Mouse (Mus musculus) limb, embryonic 15.5 days (tissue): ENCODE measurements around the gene Dvl3. TPM values are rescaled to one million over a fixed set of nuclear protein-coding genes. Genes with fewer than 3 reads are reported as not detected.
A peak's percentile ranks its signal among the peaks of the same experiment; 100 is the strongest.
"Not testable (repeated sequence)": the region's sequence is repeated elsewhere in the genome, so short reads cannot be mapped to it uniquely, and the experiment has no call there.

Experiments used
- ATAC-seq: fragments of 200-750 bp; cut with Nextera tagmentation; 2 replicates; pipeline ENCODE4 v1.8.0; 2017; ENCODE audit warnings: low read depth, moderate TSS enrichment; ENCODE audit not compliant: insufficient number of reproducible peaks, low FRiP score, low TSS enrichment
- H3K27ac ChIP-seq: fragments of 300-500 bp; sonication (generic); 2 replicates; pipeline ENCODE4 v1.5.1; 2015; ENCODE audit warnings: moderate library complexity, mild to moderate bottlenecking, inconsistent platforms
- H3K27me3 ChIP-seq: fragments of 300-500 bp; sonication (generic); 2 replicates; pipeline ENCODE4 v1.6.1; 2015; ENCODE audit warnings: inconsistent platforms
- H3K36me3 ChIP-seq: fragments of 300-500 bp; sonication (generic); 2 replicates; pipeline ENCODE4 v1.6.1; 2015; ENCODE audit warnings: inconsistent platforms
- H3K4me1 ChIP-seq: fragments of 300-500 bp; sonication (generic); 2 replicates; pipeline ENCODE4 v1.6.1; 2015; ENCODE audit warnings: inconsistent platforms
- H3K4me2 ChIP-seq: fragments of 300-500 bp; sonication (generic); 2 replicates; pipeline ENCODE4 v1.6.1; 2015; ENCODE audit warnings: mild to moderate bottlenecking, inconsistent platforms
- H3K4me3 ChIP-seq: fragments of 300-500 bp; sonication (generic); 2 replicates; pipeline ENCODE4 v1.5.1; 2015; ENCODE audit warnings: mild to moderate bottlenecking, inconsistent platforms
- H3K9ac ChIP-seq: fragments of 300-500 bp; sonication (generic); 2 replicates; pipeline ENCODE4 v1.6.1; 2015; ENCODE audit warnings: inconsistent platforms
- H3K9me3 ChIP-seq: fragments of 300-500 bp; sonication (generic); 2 replicates; pipeline ENCODE4 v1.6.1; 2016; ENCODE audit warnings: inconsistent platforms
- WGBS: fragments of 180-500 bp; shearing (Covaris S2); methylation state at CpG from one replicate; pipeline ENCODE4 v1.1.7; 2015; 5-methylcytosine and 5-hydroxymethylcytosine counted together
- polyA plus RNA-seq: library from polyadenylated mRNA; unstranded; fragments of >200 nt; fragmentation: Nextera tagmentation; extraction: Ambion mirVana; gene quantifications from 2 replicates; pipeline ENCODE4 v1.2.1, GENCODE M21; 2015

The Dvl3 gene
- polyA plus RNA-seq = 20.9 and 22.0 TPM in 2 replicates

DNA sequence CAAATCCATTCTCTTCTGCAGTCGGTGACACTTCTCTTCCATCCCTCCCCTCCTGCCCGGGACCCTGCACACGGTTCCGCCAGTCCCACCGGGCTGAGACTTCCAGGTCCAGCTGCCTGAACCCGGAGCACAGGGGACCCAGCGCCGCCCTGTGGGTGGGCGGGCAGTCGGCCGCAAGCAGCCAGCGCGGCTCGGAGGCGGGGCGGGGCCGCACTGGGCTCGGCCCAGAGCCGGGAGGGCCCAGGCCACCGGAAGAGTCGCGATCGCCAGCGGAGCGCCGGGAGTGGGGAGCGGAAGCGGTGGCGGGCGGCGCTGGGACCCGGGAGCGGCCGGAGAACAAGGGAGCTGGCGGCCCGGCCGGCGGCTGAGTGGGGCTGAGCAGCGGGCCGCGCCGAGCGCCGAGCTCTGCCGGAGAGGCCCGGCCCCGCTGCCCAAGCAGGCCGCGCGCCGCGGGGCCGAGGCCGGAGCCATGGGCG is at the start of gene Dvl3:
Gene Dvl3 (plus strand): TSS at position 257 of the 476 bp plus-strand sequence.
- Histone ChIP-seq H3K4me2 (peak within 1 kb of the TSS; percentile 75), H3K27me3 (no peaks in the 10 kb centered on the region)
- 1% methylated on average over 39 of the region's 55 CpGs for WGBS

DNA sequence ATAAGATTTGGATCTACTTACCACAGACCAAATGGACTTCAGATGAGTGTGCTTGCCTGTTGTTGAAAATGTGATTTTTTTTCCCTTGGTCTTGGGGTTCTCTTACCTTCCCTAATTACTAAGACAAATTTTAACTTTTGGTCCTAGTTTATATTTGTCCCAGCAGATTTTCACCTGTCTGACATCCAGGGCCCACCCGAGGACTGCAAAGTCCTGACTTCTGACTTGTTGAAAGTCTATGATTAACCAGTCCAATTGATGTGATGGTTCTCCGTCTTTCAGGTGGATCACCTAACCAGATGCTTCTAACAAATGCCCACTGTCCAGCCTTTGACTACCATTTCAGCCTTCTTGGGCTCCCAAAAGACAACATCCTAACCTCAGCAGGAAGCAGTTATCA is 45.8 kb upstream of the Dvl3 start:
- 89% methylated on average over 2 of the region's 2 CpGs for WGBS
- ATAC-seq = no peak
- no peak overlapping the region for H3K9ac ChIP-seq

More for the DNA sequence above, at the start of gene Dvl3:
- H3K4me1 ChIP-seq = peaks cover 20% of the 10 kb centered on the region
- peaks cover 15% of the 10 kb centered on the region for H3K36me3 ChIP-seq
- H3K4me3 ChIP-seq = peak within 1 kb of the TSS; percentile 97
- H3K9ac ChIP-seq = peak within 1 kb of the TSS; percentile 99
- no peaks in the 10 kb centered on the region for H3K9me3 ChIP-seq
- ATAC-seq = peak; percentile 95
- H3K27ac ChIP-seq = peak within 1 kb of the TSS; percentile 94

DNA sequence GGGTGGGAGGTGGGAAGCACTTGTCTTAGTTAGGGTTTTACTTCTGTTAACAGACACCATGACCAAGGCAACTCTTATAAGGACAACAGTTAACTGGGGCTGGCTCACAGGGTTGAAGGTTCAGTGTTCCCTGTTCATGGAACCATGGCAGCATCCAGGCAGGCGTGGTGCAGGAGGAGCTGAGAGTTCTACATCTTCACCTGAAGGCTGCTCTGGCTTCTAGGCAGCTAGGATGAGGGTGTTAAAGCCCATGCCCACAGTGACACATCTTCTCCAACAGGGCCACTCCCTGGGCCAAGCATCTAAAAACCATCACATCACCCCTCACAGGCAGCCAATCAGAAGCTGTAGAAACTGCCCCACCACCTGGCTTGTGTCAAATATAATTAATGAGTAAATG is 45.1 kb upstream of the Dvl3 start:
- no peak overlapping the region for H3K4me2 ChIP-seq
- H3K4me3 ChIP-seq = no peak overlapping the region
- no peak for ATAC-seq
- H3K4me1 ChIP-seq = no peaks in the 10 kb centered on the region
- no peaks in the 10 kb centered on the region for H3K36me3 ChIP-seq
- 70% methylated on average over 1 of the region's 1 CpGs for WGBS
- no peak overlapping the region for H3K27ac ChIP-seq
- no peak overlapping the region for H3K9ac ChIP-seq
- no peaks in the 10 kb centered on the region for H3K9me3 ChIP-seq
- no peaks in the 10 kb centered on the region for H3K27me3 ChIP-seq

More for the DNA sequence above, 45.8 kb upstream of the Dvl3 start:
- H3K4me1 ChIP-seq = no peaks in the 10 kb centered on the region
- H3K27ac ChIP-seq = no peak overlapping the region
- no peaks in the 10 kb centered on the region for H3K27me3 ChIP-seq
- H3K36me3 ChIP-seq = no peaks in the 10 kb centered on the region
- H3K9me3 ChIP-seq = no peaks in the 10 kb centered on the region
- H3K4me3 ChIP-seq = no peak overlapping the region
- H3K4me2 ChIP-seq = no peak overlapping the region

DNA sequence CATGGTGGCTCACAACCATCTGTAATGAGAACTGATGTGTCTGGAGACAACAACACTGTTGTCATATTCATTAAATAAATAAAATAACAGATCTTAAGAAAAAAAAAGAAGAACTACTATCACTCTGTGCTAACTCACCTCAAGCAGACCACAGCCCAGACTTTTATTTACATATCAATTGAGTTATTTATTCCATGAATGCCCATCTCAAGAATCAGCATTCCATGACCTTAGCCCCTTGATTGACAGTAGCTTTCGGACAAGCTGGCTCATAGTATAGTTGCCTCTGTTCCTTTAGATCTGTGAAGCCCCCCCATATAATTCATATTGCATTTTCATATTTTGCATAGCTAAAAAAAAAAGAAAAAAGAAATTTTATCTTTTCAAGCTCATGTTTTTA is 43.0 kb upstream of the Dvl3 start:
- no peak overlapping the region for H3K27ac ChIP-seq
- no peak for ATAC-seq
- H3K4me2 ChIP-seq = no peak overlapping the region
- no peaks in the 10 kb centered on the region for H3K36me3 ChIP-seq
- H3K4me3 ChIP-seq = no peak overlapping the region
- H3K9ac ChIP-seq = no peak overlapping the region
- H3K9me3 ChIP-seq = no peaks in the 10 kb centered on the region
- WGBS = 90% methylated on average over 1 of the region's 1 CpGs
- H3K4me1 ChIP-seq = peaks cover 4% of the 10 kb centered on the region; the same call in 1 of the 2 replicates
- H3K27me3 ChIP-seq = no peaks in the 10 kb centered on the region

DNA sequence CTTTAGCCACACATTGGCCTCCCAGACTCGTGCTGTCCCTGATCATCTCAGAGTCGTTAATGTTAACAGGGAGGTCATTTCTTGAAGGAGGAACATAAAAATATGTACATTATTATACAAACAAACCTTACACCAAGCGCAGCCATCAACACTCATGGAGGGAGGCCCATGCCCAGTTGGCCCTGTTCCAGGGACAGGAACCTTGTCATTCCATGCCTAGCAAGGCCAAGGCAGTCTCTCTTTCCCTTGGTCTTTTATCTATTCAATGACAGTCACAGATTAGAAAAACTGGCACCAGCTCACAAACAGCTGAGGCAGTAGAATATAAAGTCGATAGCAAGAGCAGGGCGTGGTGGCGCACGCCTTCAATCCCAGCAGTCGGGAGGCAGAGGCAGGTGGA is 42.6 kb upstream of the Dvl3 start:
- H3K9ac ChIP-seq = no peak overlapping the region
- H3K4me1 ChIP-seq = peaks cover 4% of the 10 kb centered on the region; the same call in 1 of the 2 replicates
- H3K27ac ChIP-seq = no peak overlapping the region
- no peak overlapping the region for H3K4me3 ChIP-seq
- no peaks in the 10 kb centered on the region for H3K27me3 ChIP-seq
- H3K4me2 ChIP-seq = no peak overlapping the region
- 89% methylated on average over 8 of the region's 8 CpGs for WGBS
- no peak for ATAC-seq
- H3K36me3 ChIP-seq = no peaks in the 10 kb centered on the region
- H3K9me3 ChIP-seq = no peaks in the 10 kb centered on the region

DNA sequence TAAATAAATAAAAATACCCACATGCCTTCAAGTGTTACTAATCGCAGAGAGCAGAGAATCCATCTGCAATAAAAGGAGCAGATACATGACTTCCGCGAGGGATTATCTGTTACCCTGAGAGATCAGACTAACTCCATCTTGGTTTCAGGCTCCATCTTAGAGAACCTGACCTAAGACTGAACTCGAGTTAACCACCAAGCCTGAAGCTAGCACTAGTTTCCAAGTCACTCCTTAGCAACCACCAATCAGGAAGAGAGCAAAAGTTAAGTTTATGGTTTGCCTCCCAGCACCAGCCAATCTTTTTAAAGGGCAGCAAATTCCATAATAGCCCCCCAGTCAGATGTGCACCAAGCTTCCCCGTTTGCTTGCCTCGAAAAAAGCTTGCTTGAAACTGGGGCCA is 42.0 kb upstream of the Dvl3 start:
- WGBS = 74% methylated on average over 6 of the region's 6 CpGs
- no peak overlapping the region for H3K4me3 ChIP-seq
- H3K36me3 ChIP-seq = no peaks in the 10 kb centered on the region
- H3K4me2 ChIP-seq = no peak overlapping the region
- H3K27ac ChIP-seq = no peak overlapping the region
- no peaks in the 10 kb centered on the region for H3K27me3 ChIP-seq
- no peak overlapping the region for H3K9ac ChIP-seq
- no peak for ATAC-seq
- peaks cover 4% of the 10 kb centered on the region; the same call in 1 of the 2 replicates for H3K4me1 ChIP-seq
- no peaks in the 10 kb centered on the region for H3K9me3 ChIP-seq

DNA sequence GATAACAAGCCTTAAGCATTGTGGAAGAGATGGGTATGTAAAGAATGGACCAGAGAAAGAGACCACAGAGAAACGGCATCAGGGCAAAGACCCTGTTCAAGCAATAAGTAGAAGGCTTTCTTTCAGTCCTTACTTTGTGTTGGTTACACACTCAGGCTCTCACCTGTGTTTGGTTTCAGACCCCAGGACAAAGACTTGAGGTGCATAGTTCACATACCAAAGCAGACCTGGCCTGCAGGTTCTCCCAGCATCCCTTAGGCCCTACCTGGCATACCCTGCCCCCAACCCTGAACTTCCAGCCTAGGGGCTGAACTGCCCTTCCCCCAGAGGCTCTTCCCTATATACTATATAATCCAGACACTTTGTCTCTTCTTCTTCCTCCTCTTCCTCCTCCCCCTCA is 41.4 kb upstream of the Dvl3 start:
- 86% methylated on average over 1 of the region's 1 CpGs for whole genome bisulfite sequencing
- no peak for ATAC-seq
- no peak overlapping the region for H3K27ac ChIP-seq

DNA sequence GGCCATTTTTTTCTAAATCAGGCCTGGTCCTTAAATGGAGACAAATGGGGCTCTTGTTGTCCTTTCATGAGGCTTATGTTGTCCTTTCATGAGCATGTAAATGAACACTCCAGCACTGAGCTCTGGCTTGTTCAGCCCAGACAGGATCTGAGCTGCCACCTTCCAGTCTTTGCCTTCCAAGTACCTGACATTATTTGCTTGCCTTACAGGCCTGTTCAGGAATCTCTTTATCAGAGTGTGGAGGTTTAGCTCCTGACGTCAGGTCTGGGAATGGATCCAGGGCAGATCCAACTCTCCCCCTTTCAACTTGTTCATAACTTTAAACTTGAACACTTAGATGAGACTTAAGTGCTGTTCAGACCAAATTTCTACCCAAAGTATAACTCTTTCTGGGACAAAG is 39.9 kb upstream of the Dvl3 start:
- Histone ChIP-seq H3K4me3 (no peak overlapping the region), H3K27ac (peak overlapping the region; percentile 54), H3K36me3 (no peaks in the 10 kb centered on the region), H3K9ac (no peak overlapping the region), H3K27me3 (no peaks in the 10 kb centered on the region), H3K9me3 (no peaks in the 10 kb centered on the region), H3K4me1 (peaks cover 4% of the 10 kb centered on the region; the same call in 1 of the 2 replicates), H3K4me2 (no peak overlapping the region)
- WGBS = 16% methylated on average over 1 of the region's 1 CpGs
- ATAC-seq = peak; percentile 69; the same call in 1 of the 2 replicates

More for the DNA sequence above, 41.4 kb upstream of the Dvl3 start:
- no peaks in the 10 kb centered on the region for H3K27me3 ChIP-seq
- no peaks in the 10 kb centered on the region for H3K9me3 ChIP-seq
- no peak overlapping the region for H3K4me3 ChIP-seq
- H3K4me2 ChIP-seq = no peak overlapping the region
- peaks cover 4% of the 10 kb centered on the region; the same call in 1 of the 2 replicates for H3K4me1 ChIP-seq
- H3K9ac ChIP-seq = no peak overlapping the region
- no peaks in the 10 kb centered on the region for H3K36me3 ChIP-seq

DNA sequence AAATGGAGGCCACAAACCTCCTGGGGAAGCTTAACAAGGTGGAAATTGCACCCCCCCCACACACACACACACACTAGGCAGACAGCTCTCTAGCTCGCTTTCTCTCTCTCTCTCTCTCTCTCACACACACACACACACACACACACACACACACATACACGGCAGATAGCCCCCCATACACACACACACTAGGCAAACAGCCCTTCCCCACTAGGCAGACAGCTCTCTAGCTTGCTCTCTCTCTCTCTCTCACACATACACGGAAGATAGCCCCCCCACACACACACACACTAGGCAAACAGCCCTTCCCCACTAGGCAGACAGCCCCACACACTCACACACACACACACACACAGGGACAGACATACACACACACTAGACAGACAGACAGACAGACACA is 39.5 kb upstream of the Dvl3 start:
- H3K27me3 ChIP-seq = no peaks in the 10 kb centered on the region
- no peak overlapping the region for H3K4me2 ChIP-seq
- no peaks in the 10 kb centered on the region for H3K36me3 ChIP-seq
- H3K4me1 ChIP-seq = peaks cover 4% of the 10 kb centered on the region; the same call in 1 of the 2 replicates
- H3K9ac ChIP-seq = no peak overlapping the region
- peak overlapping the region; percentile 54 for H3K27ac ChIP-seq
- WGBS = 48% methylated on average over 3 of the region's 3 CpGs
- H3K9me3 ChIP-seq = no peaks in the 10 kb centered on the region
- no peak for ATAC-seq
- H3K4me3 ChIP-seq = no peak overlapping the region

DNA sequence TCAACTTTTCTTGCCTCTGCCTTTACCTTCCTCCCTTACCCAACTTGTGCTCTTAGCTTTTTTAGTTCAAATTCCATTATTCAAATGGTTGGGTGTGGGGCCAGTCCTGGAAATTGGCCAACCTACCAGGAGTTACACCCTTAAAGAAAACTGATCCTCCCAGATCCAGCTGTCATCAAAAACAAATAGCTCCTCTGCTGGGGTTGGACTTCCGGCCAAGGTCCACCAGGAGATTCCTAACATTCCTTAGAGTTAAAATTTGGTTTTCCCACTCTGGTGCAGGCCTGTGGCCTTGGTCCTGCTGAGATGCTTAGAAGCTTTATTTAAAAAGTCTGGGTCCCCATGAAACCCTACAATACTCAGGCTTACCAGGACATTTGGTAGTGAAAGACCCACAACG is 38.3 kb upstream of the Dvl3 start:
- ATAC-seq = no peak
- Histone ChIP-seq H3K4me3 (no peak overlapping the region), H3K36me3 (no peaks in the 10 kb centered on the region), H3K27me3 (no peaks in the 10 kb centered on the region), H3K4me2 (no peak overlapping the region), H3K27ac (no peak overlapping the region), H3K9ac (no peak overlapping the region), H3K4me1 (peaks cover 4% of the 10 kb centered on the region; the same call in 1 of the 2 replicates), H3K9me3 (no peaks in the 10 kb centered on the region)
- WGBS = 47% methylated on average over 2 of the region's 2 CpGs

DNA sequence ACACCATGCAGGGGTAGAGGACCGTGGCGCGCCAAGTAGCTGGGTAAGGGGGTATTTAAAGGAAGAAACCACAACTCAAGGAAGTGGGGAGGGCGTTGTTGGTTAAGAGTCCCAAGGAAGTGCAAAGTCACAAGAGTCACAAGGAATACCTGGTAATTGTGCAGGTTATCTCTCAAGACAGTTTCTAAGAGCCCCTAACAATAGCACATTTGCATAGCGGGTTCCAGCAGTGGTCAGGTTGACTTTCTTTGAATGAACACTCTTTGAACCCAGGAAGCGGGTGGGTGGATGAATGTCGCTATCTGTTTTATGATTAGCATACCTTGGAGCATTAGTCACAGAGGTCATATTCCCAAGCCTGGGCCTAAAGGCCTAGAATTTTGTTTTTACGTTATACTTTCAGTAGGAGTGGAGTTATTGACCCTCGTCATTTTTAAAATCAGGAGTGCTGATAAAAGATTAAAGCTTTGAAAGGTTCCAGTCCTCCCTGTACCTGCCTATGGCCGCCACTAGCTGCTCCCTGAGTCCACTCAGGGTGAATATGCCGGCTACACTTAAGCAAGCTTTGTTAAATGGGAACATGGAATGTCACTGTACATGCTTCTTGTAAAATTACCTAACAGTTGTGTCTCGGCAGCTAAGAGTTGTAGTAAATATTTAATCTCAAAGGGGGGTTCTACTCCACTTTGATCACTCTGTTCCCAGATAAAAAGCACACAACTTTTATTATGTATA is 37.6 kb upstream of the Dvl3 start:
- H3K4me1 ChIP-seq, H3K9ac ChIP-seq, H3K27me3 ChIP-seq, H3K4me2 ChIP-seq, H3K36me3 ChIP-seq, H3K4me3 ChIP-seq, H3K27ac ChIP-seq, H3K9me3 ChIP-seq, ATAC-seq: not testable (repeated sequence)
- WGBS = 87% methylated on average over 12 of the region's 12 CpGs

DNA sequence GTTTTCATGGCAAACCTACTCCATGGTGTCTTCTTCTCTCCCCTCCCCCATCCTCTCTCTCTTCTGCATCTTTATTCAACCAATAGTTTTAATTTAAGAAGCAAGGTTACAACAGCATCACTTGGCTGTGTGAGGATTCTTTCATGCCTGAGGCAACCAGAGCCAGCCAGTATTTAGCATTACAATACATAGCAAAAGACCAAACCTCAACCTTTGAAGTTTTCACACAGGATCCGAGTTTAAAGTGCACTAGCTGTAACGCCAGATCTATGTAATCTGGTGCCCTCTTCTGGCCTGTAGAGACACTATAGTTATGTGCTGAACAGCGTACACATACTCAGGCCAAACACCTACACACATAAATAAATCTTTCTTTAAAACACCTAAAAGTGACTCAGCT is 36.7 kb upstream of the Dvl3 start:
- Histone ChIP-seq H3K4me1 (peaks cover 4% of the 10 kb centered on the region; the same call in 1 of the 2 replicates), H3K4me3 (no peak overlapping the region), H3K9ac (no peak overlapping the region), H3K36me3 (no peaks in the 10 kb centered on the region), H3K9me3 (no peaks in the 10 kb centered on the region), H3K27ac (no peak overlapping the region), H3K4me2 (no peak overlapping the region), H3K27me3 (no peaks in the 10 kb centered on the region)
- WGBS = 30% methylated on average over 3 of the region's 3 CpGs
- no peak for ATAC-seq
